Mouse (Mus musculus): ENCODE data around the gene Olfr561. TPM values are rescaled to one million over a fixed set of nuclear protein-coding genes. Genes with fewer than 3 reads are reported as not detected.
A peak's percentile ranks its signal among the peaks of the same experiment; 100 is the strongest.

Gene Olfr561
- 0.09 TPM in 1 of 2 replicates, not detected in the other for polyA plus RNA-seq (2015; fragmentation: Nextera tagmentation; extraction: Ambion mirVana)

DNA sequence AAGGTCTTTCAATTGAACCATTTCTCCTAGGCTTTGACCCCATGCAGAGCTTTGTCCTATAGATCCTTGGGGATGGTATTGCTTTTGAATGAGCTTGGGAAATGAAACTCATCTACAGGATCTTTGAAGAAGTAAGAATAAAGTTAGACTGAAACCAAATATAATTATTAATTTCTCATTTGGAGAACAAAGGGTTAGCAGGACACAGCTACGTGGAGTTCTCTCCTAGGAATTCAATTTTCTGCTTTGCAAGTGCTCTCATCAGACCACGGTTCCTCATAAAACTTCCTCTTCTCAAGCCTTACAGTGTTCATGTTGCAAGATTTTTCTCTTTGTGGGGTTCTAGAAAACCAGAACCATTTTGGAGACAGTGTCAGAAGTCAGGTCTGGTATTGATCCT lies at the start of gene Olfr561:
Gene Olfr561 (plus strand): TSS at position 301 of the 400 bp plus-strand sequence.
- no peak for DNase-seq (ENCODE audit: low spot score)
- TF ChIP-seq CTCF (IDR thresholded peaks at IDR 0.05; ENCODE audit: low read depth), result no peak

GRCm38 (mm10) chr7:102727391-102727790 lies 43.6 kb upstream of the Olfr561 start, which contains the start of gene Olfr559:
TSS of gene Olfr559 (minus strand) at chr7:102727491.
- no peaks in the 10 kb centered on the region for H3K4me1 ChIP-seq (replicated peaks; ENCODE audit: insufficient read depth, low read length)
- no peaks in the 10 kb centered on the region for H3K27me3 ChIP-seq (ENCODE audit: insufficient read depth, low read length)
- H3K4me2 ChIP-seq (ENCODE audit: low read length), result no peak within 1 kb of the TSS
- TF ChIP-seq CTCF (IDR thresholded peaks at IDR 0.05; ENCODE audit: low read depth), result no peak
- H3K36me3 ChIP-seq (ENCODE audit: insufficient read depth, low read length), result no peaks in the 10 kb centered on the region
- H3K4me3 ChIP-seq (replicated peaks; ENCODE audit: low read depth, low read length), result no peak within 1 kb of the TSS
- no peak within 1 kb of the TSS for H3K9ac ChIP-seq (ENCODE audit: low read depth, low read length)
- no peak within 1 kb of the TSS for H3K27ac ChIP-seq
- no peaks in the 10 kb centered on the region for H3K9me3 ChIP-seq (replicated peaks; ENCODE audit: low read length)
- DNase-seq (ENCODE audit: low spot score) (no peak), ATAC-seq (replicated peaks; ENCODE audit: low FRiP score, low read depth) (no peak)

More for the DNA sequence above, at the start of gene Olfr561:
- no peak within 1 kb of the TSS for H3K4me3 ChIP-seq (replicated peaks; ENCODE audit: low read depth, low read length)
- H3K27me3 ChIP-seq (ENCODE audit: insufficient read depth, low read length), result no peaks in the 10 kb centered on the region
- H3K4me1 ChIP-seq (replicated peaks; ENCODE audit: insufficient read depth, low read length), result no peaks in the 10 kb centered on the region
- H3K4me2 ChIP-seq (ENCODE audit: low read length), result no peak within 1 kb of the TSS
- no peak for ATAC-seq (replicated peaks; ENCODE audit: low FRiP score, low read depth)
- H3K9me3 ChIP-seq (replicated peaks; ENCODE audit: low read length), result no peaks in the 10 kb centered on the region
- no peak within 1 kb of the TSS for H3K27ac ChIP-seq
- 66% methylated on average over 2 of the region's 2 CpGs for WGBS
- no peak within 1 kb of the TSS for H3K9ac ChIP-seq (ENCODE audit: low read depth, low read length)
- H3K36me3 ChIP-seq (ENCODE audit: insufficient read depth, low read length), result no peaks in the 10 kb centered on the region

GRCm38 (mm10) chr7:102733793-102734192 lies 37.2 kb upstream of the Olfr561 start:
- no peak for TF ChIP-seq CTCF (IDR thresholded peaks at IDR 0.05; ENCODE audit: low read depth)
- WGBS, result 17% methylated on average over 1 of the region's 1 CpGs
- Histone ChIP-seq H3K4me1 (replicated peaks; ENCODE audit: insufficient read depth, low read length) (no peaks in the 10 kb centered on the region), H3K4me3 (replicated peaks; ENCODE audit: low read depth, low read length) (no peak overlapping the region), H3K27ac (no peak overlapping the region), H3K27me3 (ENCODE audit: insufficient read depth, low read length) (no peaks in the 10 kb centered on the region), H3K36me3 (ENCODE audit: insufficient read depth, low read length) (no peaks in the 10 kb centered on the region), H3K4me2 (ENCODE audit: low read length) (no peak overlapping the region), H3K9me3 (replicated peaks; ENCODE audit: low read length) (no peaks in the 10 kb centered on the region), H3K9ac (ENCODE audit: low read depth, low read length) (no peak overlapping the region)
- ATAC-seq (replicated peaks; ENCODE audit: low FRiP score, low read depth) (no peak), DNase-seq (ENCODE audit: low spot score) (no peak)

DNA sequence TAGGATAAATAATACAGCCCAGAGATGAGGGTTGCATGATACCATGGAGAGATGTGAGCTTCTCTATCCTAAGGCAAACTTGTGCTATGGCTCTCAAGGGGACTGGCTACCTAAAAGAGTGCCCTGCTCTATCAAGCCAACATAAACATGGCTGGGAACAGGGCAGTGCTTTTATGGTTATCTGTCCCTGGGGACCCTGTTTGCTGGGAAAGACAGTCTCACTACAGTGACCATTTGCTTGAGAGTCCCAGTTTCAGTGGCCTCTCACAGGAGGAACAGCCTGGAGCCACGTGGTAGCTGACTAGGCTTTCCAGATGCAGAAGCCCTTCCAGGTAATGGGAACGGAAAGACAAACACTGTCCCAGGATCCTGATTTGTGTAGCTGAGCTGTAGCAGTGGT lies 33.3 kb upstream of the Olfr561 start:
- ATAC-seq (replicated peaks; ENCODE audit: low FRiP score, low read depth) (no peak), DNase-seq (ENCODE audit: low spot score) (no peak)
- Histone ChIP-seq H3K4me1 (replicated peaks; ENCODE audit: insufficient read depth, low read length) (no peaks in the 10 kb centered on the region), H3K27ac (no peak overlapping the region), H3K27me3 (ENCODE audit: insufficient read depth, low read length) (no peaks in the 10 kb centered on the region), H3K9ac (ENCODE audit: low read depth, low read length) (no peak overlapping the region), H3K36me3 (ENCODE audit: insufficient read depth, low read length) (no peaks in the 10 kb centered on the region), H3K9me3 (replicated peaks; ENCODE audit: low read length) (no peaks in the 10 kb centered on the region), H3K4me3 (replicated peaks; ENCODE audit: low read depth, low read length) (no peak overlapping the region), H3K4me2 (ENCODE audit: low read length) (no peak overlapping the region)
- TF ChIP-seq CTCF (IDR thresholded peaks at IDR 0.05; ENCODE audit: low read depth), result no peak
- 27% methylated on average over 2 of the region's 2 CpGs for WGBS

GRCm38 (mm10) chr7:102752086-102752485 lies 18.9 kb upstream of the Olfr561 start:
- ATAC-seq (replicated peaks; ENCODE audit: low FRiP score, low read depth), result no peak
- Histone ChIP-seq H3K4me1 (replicated peaks; ENCODE audit: insufficient read depth, low read length) (no peaks in the 10 kb centered on the region), H3K9me3 (replicated peaks; ENCODE audit: low read length) (no peaks in the 10 kb centered on the region), H3K4me2 (ENCODE audit: low read length) (no peak overlapping the region), H3K27ac (no peak overlapping the region), H3K4me3 (replicated peaks; ENCODE audit: low read depth, low read length) (no peak overlapping the region), H3K9ac (ENCODE audit: low read depth, low read length) (no peak overlapping the region), H3K36me3 (ENCODE audit: insufficient read depth, low read length) (no peaks in the 10 kb centered on the region), H3K27me3 (ENCODE audit: insufficient read depth, low read length) (no peaks in the 10 kb centered on the region)
- WGBS, result 6% methylated on average over 1 of the region's 1 CpGs
- TF ChIP-seq CTCF (IDR thresholded peaks at IDR 0.05; ENCODE audit: low read depth), result peak; percentile 44; the same call in 1 of the 2 replicates
- DNase-seq (ENCODE audit: low spot score), result no peak

- DNase-seq (ENCODE audit: low spot score) (no peak), ATAC-seq (replicated peaks; ENCODE audit: low FRiP score, low read depth) (no peak)
- Histone ChIP-seq H3K4me2 (ENCODE audit: low read length) (no peak within 1 kb of the TSS), H3K27ac (no peak within 1 kb of the TSS), H3K9me3 (replicated peaks; ENCODE audit: low read length) (no peaks in the 10 kb centered on the region), H3K4me3 (replicated peaks; ENCODE audit: low read depth, low read length) (no peak within 1 kb of the TSS), H3K4me1 (replicated peaks; ENCODE audit: insufficient read depth, low read length) (no peaks in the 10 kb centered on the region), H3K36me3 (ENCODE audit: insufficient read depth, low read length) (no peaks in the 10 kb centered on the region), H3K27me3 (ENCODE audit: insufficient read depth, low read length) (no peaks in the 10 kb centered on the region), H3K9ac (ENCODE audit: low read depth, low read length) (no peak within 1 kb of the TSS)
- WGBS, result 83% methylated on average over 4 of the region's 4 CpGs
- TF ChIP-seq CTCF (IDR thresholded peaks at IDR 0.05; ENCODE audit: low read depth), result no peak
These were observed 11.8 kb upstream of the Olfr561 start, which contains the start of the genes Olfr560 and Olfr78 for GRCm38 (mm10) chr7:102759266-102759665. TSS of gene Olfr560 (minus strand) at chr7:102759366. TSS of gene Olfr78 (minus strand) at chr7:102759471.

- Histone ChIP-seq H3K36me3 (ENCODE audit: insufficient read depth, low read length) (no peaks in the 10 kb centered on the region), H3K4me1 (replicated peaks; ENCODE audit: insufficient read depth, low read length) (no peaks in the 10 kb centered on the region), H3K4me2 (ENCODE audit: low read length) (no peak within 1 kb of the TSS), H3K27me3 (ENCODE audit: insufficient read depth, low read length) (no peaks in the 10 kb centered on the region), H3K9me3 (replicated peaks; ENCODE audit: low read length) (no peaks in the 10 kb centered on the region), H3K4me3 (replicated peaks; ENCODE audit: low read depth, low read length) (no peak within 1 kb of the TSS), H3K27ac (no peak within 1 kb of the TSS), H3K9ac (ENCODE audit: low read depth, low read length) (no peak within 1 kb of the TSS)
- no peak for ATAC-seq (replicated peaks; ENCODE audit: low FRiP score, low read depth)
- TF ChIP-seq CTCF (IDR thresholded peaks at IDR 0.05; ENCODE audit: low read depth), result no peak
- DNase-seq (ENCODE audit: low spot score), result no peak
These were observed 32.2 kb downstream of the Olfr561 start, which contains the start of gene Olfr564 for GRCm38 (mm10) chr7:102803180-102803579. TSS of gene Olfr564 (plus strand) at chr7:102803480.

Other genes starting within 250 kb of the Olfr561 start
- gene Olfr547, start 236.5 kb upstream of the Olfr561 start, polyA plus RNA-seq (2015; fragmentation: Nextera tagmentation; extraction: Ambion mirVana), result not detected in 2 replicates
- gene Olfr548-ps1, start 230.3 kb upstream of the Olfr561 start, polyA plus RNA-seq (2015; fragmentation: Nextera tagmentation; extraction: Ambion mirVana), result not detected in 2 replicates
- gene Olfr549, start 221.4 kb upstream of the Olfr561 start, polyA plus RNA-seq (2015; fragmentation: Nextera tagmentation; extraction: Ambion mirVana), result not detected in 2 replicates
- gene Trim21, start 205.7 kb upstream of the Olfr561 start, polyA plus RNA-seq (2015; fragmentation: Nextera tagmentation; extraction: Ambion mirVana), result 1.1 TPM in 2 replicates
- gene Olfr550, start 199.8 kb upstream of the Olfr561 start, polyA plus RNA-seq (2015; fragmentation: Nextera tagmentation; extraction: Ambion mirVana), result not detected in 2 replicates
- not detected in 2 replicates for gene Olfr551, start 179.3 kb upstream of the Olfr561 start, polyA plus RNA-seq (2015; fragmentation: Nextera tagmentation; extraction: Ambion mirVana)
- gene Olfr552, start 173.5 kb upstream of the Olfr561 start, polyA plus RNA-seq (2015; fragmentation: Nextera tagmentation; extraction: Ambion mirVana), result not detected in 2 replicates
- gene Olfr553, start 153.0 kb upstream of the Olfr561 start, polyA plus RNA-seq (2015; fragmentation: Nextera tagmentation; extraction: Ambion mirVana), result not detected in 2 replicates
- not detected in 2 replicates for gene Olfr554, start 132.8 kb upstream of the Olfr561 start, polyA plus RNA-seq (2015; fragmentation: Nextera tagmentation; extraction: Ambion mirVana)
- not detected in 2 replicates for gene Olfr555, start 112.4 kb upstream of the Olfr561 start, polyA plus RNA-seq (2015; fragmentation: Nextera tagmentation; extraction: Ambion mirVana)
- gene Olfr556, start 106.3 kb upstream of the Olfr561 start, polyA plus RNA-seq (2015; fragmentation: Nextera tagmentation; extraction: Ambion mirVana), result not detected in 2 replicates
- gene Trim68, start 83.9 kb upstream of the Olfr561 start, polyA plus RNA-seq (2015; fragmentation: Nextera tagmentation; extraction: Ambion mirVana), result 10.6 and 11.3 TPM in 2 replicates
- not detected in 2 replicates for gene Olfr557, start 75.3 kb upstream of the Olfr561 start, polyA plus RNA-seq (2015; fragmentation: Nextera tagmentation; extraction: Ambion mirVana)
- 1.3 and 1.4 TPM in 2 replicates for gene Olfr558, start 69.0 kb upstream of the Olfr561 start, polyA plus RNA-seq (2015; fragmentation: Nextera tagmentation; extraction: Ambion mirVana)
- not detected in 2 replicates for gene Olfr33, start 52.2 kb upstream of the Olfr561 start, polyA plus RNA-seq (2015; fragmentation: Nextera tagmentation; extraction: Ambion mirVana)
- gene Olfr559, start 43.7 kb upstream of the Olfr561 start, polyA plus RNA-seq (2015; fragmentation: Nextera tagmentation; extraction: Ambion mirVana), result not detected in 2 replicates
- gene Olfr560, start 11.9 kb upstream of the Olfr561 start, polyA plus RNA-seq (2015; fragmentation: Nextera tagmentation; extraction: Ambion mirVana), result not detected in 2 replicates
- gene Olfr78, start 11.8 kb upstream of the Olfr561 start, polyA plus RNA-seq (2015; fragmentation: Nextera tagmentation; extraction: Ambion mirVana), result 0.50 and 0.63 TPM in 2 replicates
- not detected in 2 replicates for gene Olfr564, start 32.3 kb downstream of the Olfr561 start, polyA plus RNA-seq (2015; fragmentation: Nextera tagmentation; extraction: Ambion mirVana)
- gene Olfr566, start 87.5 kb downstream of the Olfr561 start, polyA plus RNA-seq (2015; fragmentation: Nextera tagmentation; extraction: Ambion mirVana), result not detected in 2 replicates
- gene Olfr568, start 105.9 kb downstream of the Olfr561 start, polyA plus RNA-seq (2015; fragmentation: Nextera tagmentation; extraction: Ambion mirVana), result not detected in 2 replicates
- not detected in 2 replicates for gene Olfr569, start 119.7 kb downstream of the Olfr561 start, polyA plus RNA-seq (2015; fragmentation: Nextera tagmentation; extraction: Ambion mirVana)
- not detected in 2 replicates for gene Olfr570, start 123.4 kb downstream of the Olfr561 start, polyA plus RNA-seq (2015; fragmentation: Nextera tagmentation; extraction: Ambion mirVana)
- gene Olfr571, start 146.3 kb downstream of the Olfr561 start, polyA plus RNA-seq (2015; fragmentation: Nextera tagmentation; extraction: Ambion mirVana), result not detected in 2 replicates
- not detected in 2 replicates for gene Olfr572, start 153.2 kb downstream of the Olfr561 start, polyA plus RNA-seq (2015; fragmentation: Nextera tagmentation; extraction: Ambion mirVana)
- not detected in 2 replicates for gene Olfr573-ps1, start 171.4 kb downstream of the Olfr561 start, polyA plus RNA-seq (2015; fragmentation: Nextera tagmentation; extraction: Ambion mirVana)
- gene Olfr574, start 177.2 kb downstream of the Olfr561 start, polyA plus RNA-seq (2015; fragmentation: Nextera tagmentation; extraction: Ambion mirVana), result not detected in 2 replicates
- gene Olfr575, start 187.6 kb downstream of the Olfr561 start, polyA plus RNA-seq (2015; fragmentation: Nextera tagmentation; extraction: Ambion mirVana), result not detected in 2 replicates
- not detected in 2 replicates for gene Olfr576, start 191.4 kb downstream of the Olfr561 start, polyA plus RNA-seq (2015; fragmentation: Nextera tagmentation; extraction: Ambion mirVana)
- not detected in 2 replicates for gene Olfr577, start 204.7 kb downstream of the Olfr561 start, polyA plus RNA-seq (2015; fragmentation: Nextera tagmentation; extraction: Ambion mirVana)
- not detected in 2 replicates for gene Olfr578, start 218.1 kb downstream of the Olfr561 start, polyA plus RNA-seq (2015; fragmentation: Nextera tagmentation; extraction: Ambion mirVana)

Data from kidney, postnatal 0 days (tissue).